Mouse (Mus musculus): ENCODE measurements at regions not wholly inside any gene's neighbourhood (a gene's known extent, or its start where the extent isn't known, plus 50 kb on each side); places are given as distances from the start of the nearest gene placed in this dataset.

- in situ Hi-C loops (cut with MboI): no loop called here
Measured at GRCm38 (mm10) chr10:84183239-84183638, 257.2 kb downstream of the Nuak1 start.

GRCm38 (mm10) chr10:84186466-84186865 lies 253.9 kb downstream of the Nuak1 start:
- in situ Hi-C loops (cut with MboI): no loop called here

GRCm38 (mm10) chr10:84199035-84199434 lies 241.4 kb downstream of the Nuak1 start:
- in situ Hi-C loops (cut with MboI): no loop called here

- in situ Hi-C loops (cut with MboI): no loop called here
Measured at GRCm38 (mm10) chr10:84201785-84202184, 238.6 kb downstream of the Nuak1 start.

- in situ Hi-C loops (cut with MboI): no loop called here
Measured at GRCm38 (mm10) chr10:84212096-84212785, 228.2 kb downstream of the Nuak1 start.

- in situ Hi-C loops (cut with MboI): no loop called here
Measured at GRCm38 (mm10) chr10:84214812-84215211, 225.6 kb downstream of the Nuak1 start.

GRCm38 (mm10) chr10:84229224-84229921 lies 211.0 kb downstream of the Nuak1 start:
- in situ Hi-C loops (cut with MboI): no loop called here

GRCm38 (mm10) chr10:84230011-84230781 lies 210.2 kb downstream of the Nuak1 start:
- in situ Hi-C loops (cut with MboI): no loop called here

- in situ Hi-C loops (cut with MboI): no loop called here
Measured at GRCm38 (mm10) chr10:84235006-84235405, 205.4 kb downstream of the Nuak1 start.

- in situ Hi-C loops (cut with MboI): no loop called here
Measured at GRCm38 (mm10) chr10:84236236-84236635, 204.2 kb downstream of the Nuak1 start.

- in situ Hi-C loops (cut with MboI): no loop called here
Measured at GRCm38 (mm10) chr10:84238279-84238963, 202.0 kb downstream of the Nuak1 start.

- in situ Hi-C loops (cut with MboI): no loop called here
Measured at GRCm38 (mm10) chr10:84243283-84243682, 197.1 kb downstream of the Nuak1 start.

- in situ Hi-C loops (cut with MboI): no loop called here
Measured at GRCm38 (mm10) chr10:84249346-84249745, 191.1 kb downstream of the Nuak1 start.

- in situ Hi-C loops (cut with MboI): no loop called here
Measured at GRCm38 (mm10) chr10:84260931-84261650, 179.3 kb downstream of the Nuak1 start.

- in situ Hi-C loops (cut with MboI): no loop called here
Measured at GRCm38 (mm10) chr10:84262943-84263342, 177.5 kb downstream of the Nuak1 start.

- in situ Hi-C loops (cut with MboI): no loop called here
Measured at GRCm38 (mm10) chr10:84285832-84286506, 154.4 kb downstream of the Nuak1 start.

GRCm38 (mm10) chr10:84294422-84294821 lies 146.0 kb downstream of the Nuak1 start:
- in situ Hi-C loops (cut with MboI): no loop called here

GRCm38 (mm10) chr10:84296168-84296567 lies 144.2 kb downstream of the Nuak1 start:
- in situ Hi-C loops (cut with MboI): no loop called here

GRCm38 (mm10) chr10:84301561-84301960 lies 138.8 kb downstream of the Nuak1 start:
- in situ Hi-C loops (cut with MboI): no loop called here

GRCm38 (mm10) chr10:84302821-84303520 lies 137.4 kb downstream of the Nuak1 start:
- in situ Hi-C loops (cut with MboI): no loop called here
